Mouse (Mus musculus) heart, embryonic 14.5 days (tissue): ENCODE results near the gene B9d2. TPM values are rescaled to one million over a fixed set of nuclear protein-coding genes. Genes with fewer than 3 reads are reported as not detected.

Experiments used
- ATAC-seq: fragments of 200-750 bp; cut with Nextera tagmentation; 2 replicates; pipeline ENCODE4 v1.8.0; 2017; ENCODE audit warnings: low read depth, moderate TSS enrichment; ENCODE audit not compliant: insufficient number of reproducible peaks, insufficient read depth, low FRiP score
- H3K27ac ChIP-seq, 2 experiments: fragments of 200-500 bp in 1 of 2; fragments of 300-500 bp in 1 of 2; sonication (generic) in 1 of 2; replicated peaks in 1 of 2; 2 replicates each; pipeline ENCODE4 v1.5.1; 2012 to 2014; ENCODE audit warnings: low read depth in 2 of 2, low read length in 2 of 2, control low read depth in 1 of 2, mild to moderate bottlenecking in 1 of 2, mixed read lengths in 1 of 2; ENCODE audit not compliant: control insufficient read depth in 1 of 2, insufficient read depth in 1 of 2
- H3K27me3 ChIP-seq: fragments of 300-500 bp; sonication (generic); 2 replicates; pipeline ENCODE4 v1.6.1; 2014; ENCODE audit warnings: mild to moderate bottlenecking, low read length, control low read depth; ENCODE audit not compliant: control insufficient read depth, insufficient read depth
- H3K36me3 ChIP-seq: fragments of 300-500 bp; sonication (generic); 2 replicates; pipeline ENCODE4 v1.6.1; 2014; ENCODE audit warnings: mild to moderate bottlenecking, control low read depth, low read length, mixed read lengths; ENCODE audit not compliant: control insufficient read depth, insufficient read depth
- H3K4me1 ChIP-seq, 2 experiments: fragments of 200-500 bp in 1 of 2; fragments of 300-500 bp in 1 of 2; sonication (generic) in 1 of 2; 2 replicates each; pipeline ENCODE4 v1.6.1; 2012 to 2014; ENCODE audit warnings: low read length in 2 of 2, control low read depth in 1 of 2, mixed read lengths in 1 of 2; ENCODE audit not compliant: control insufficient read depth in 2 of 2, insufficient read depth in 2 of 2
- H3K4me2 ChIP-seq: fragments of 300-500 bp; sonication (generic); 2 replicates; pipeline ENCODE4 v1.6.1; 2014; ENCODE audit warnings: mild to moderate bottlenecking, low read length
- H3K4me3 ChIP-seq, 2 experiments: fragments of 200-500 bp in 1 of 2; fragments of 300-500 bp in 1 of 2; sonication (generic) in 1 of 2; 2 replicates each; pipeline ENCODE4 v1.5.1; 2012 to 2014; ENCODE audit warnings: low read length in 2 of 2, mild to moderate bottlenecking in 2 of 2, control low read depth in 1 of 2, low read depth in 1 of 2, moderate library complexity in 1 of 2; ENCODE audit not compliant: control insufficient read depth in 1 of 2, insufficient read depth in 1 of 2
- H3K9ac ChIP-seq: fragments of 300-500 bp; sonication (generic); 2 replicates; pipeline ENCODE4 v1.6.1; 2014; ENCODE audit warnings: mild to moderate bottlenecking, low read length
- H3K9me3 ChIP-seq: fragments of 300-500 bp; sonication (generic); 2 replicates; pipeline ENCODE4 v1.6.1; 2016; ENCODE audit warnings: low read length, control low read depth; ENCODE audit not compliant: control insufficient read depth
- WGBS: fragments of 180-500 bp; shearing (Covaris S2); extraction: QIAGEN DNeasy Blood & Tissue Kit; methylation state at CpG from one replicate; pipeline ENCODE4 v1.1.7; 2014; 5-methylcytosine and 5-hydroxymethylcytosine counted together
- polyA plus RNA-seq: library from polyadenylated mRNA; unstranded; fragments of >200 nt; fragmentation: Nextera tagmentation; extraction: Ambion mirVana; gene quantifications from 2 replicates; pipeline ENCODE4 v1.2.1, GENCODE M21; 2014

Gene B9d2
- polyA plus RNA-seq, 1 experiment from 2014 or later = 30.5 TPM

GRCm38 (mm10) chr7:25674297-25674696, 6.3 kb upstream of the B9d2 start:
- no peak overlapping the region for H3K27ac ChIP-seq
- WGBS = 22% methylated on average over 9 of the region's 9 CpGs
- no peaks in the 10 kb centered on the region for H3K36me3 ChIP-seq
- peaks cover 8 to 16% of the 10 kb centered on the region in 2 experiments; a peak in 2 of 4 replicates for H3K4me1 ChIP-seq
- no peak overlapping the region for H3K9ac ChIP-seq
- H3K9me3 ChIP-seq = no peaks in the 10 kb centered on the region
- peak overlapping the region; percentile 59; the same call in 1 of the 2 replicates for H3K4me2 ChIP-seq
- H3K27me3 ChIP-seq = peaks cover 29% of the 10 kb centered on the region
- H3K4me3 ChIP-seq = no peak overlapping the region
- no peak for ATAC-seq

- Histone ChIP-seq H3K27me3 (peaks cover 29% of the 10 kb centered on the region), H3K27ac (no peak within 1 kb of the TSS), H3K9me3 (no peaks in the 10 kb centered on the region), H3K36me3 (no peaks in the 10 kb centered on the region), H3K4me2 (peak within 1 kb of the TSS; percentile 59), H3K4me3 (peak within 1 kb of the TSS; percentile 20 to 27; a peak in 3 of 4 replicates), H3K9ac (0 out of 2 replicates have a peak within 1 kb of the TSS, but pooled peaks have one; percentile 6), H3K4me1 (peaks cover 8 to 16% of the 10 kb centered on the region in 2 experiments; a peak in 2 of 4 replicates)
- 2% methylated on average over 29 of the region's 29 CpGs for WGBS
- ATAC-seq = no peak
These were observed 5.8 kb upstream of the B9d2 start, which contains the start of gene Tmem91 for GRCm38 (mm10) chr7:25674719-25675300. TSS of gene Tmem91 (minus strand) at chr7:25675166.

GRCm38 (mm10) chr7:25675405-25675804, 5.2 kb upstream of the B9d2 start:
- WGBS = 44% methylated on average over 6 of the region's 6 CpGs
- Histone ChIP-seq H3K9me3 (no peaks in the 10 kb centered on the region), H3K36me3 (no peaks in the 10 kb centered on the region), H3K4me1 (peaks cover 8 to 21% of the 10 kb centered on the region in 2 experiments; a peak in 2 of 4 replicates), H3K27ac (no peak overlapping the region), H3K27me3 (peaks cover 29% of the 10 kb centered on the region), H3K9ac (no peak overlapping the region), H3K4me3 (peak overlapping the region in 1 of 2 experiments; percentile 27; a peak in 1 of 4 replicates), H3K4me2 (peak overlapping the region; percentile 59)
- ATAC-seq = no peak

- H3K36me3 ChIP-seq = no peaks in the 10 kb centered on the region
- no peak overlapping the region for H3K4me2 ChIP-seq
- peaks cover 29% of the 10 kb centered on the region for H3K27me3 ChIP-seq
- no peak overlapping the region for H3K4me3 ChIP-seq
- 46% methylated on average over 15 of the region's 15 CpGs for WGBS
- H3K27ac ChIP-seq = no peak overlapping the region
- H3K9ac ChIP-seq = no peak overlapping the region
- peaks cover 9 to 25% of the 10 kb centered on the region in 2 experiments for H3K4me1 ChIP-seq
- ATAC-seq = no peak
- no peaks in the 10 kb centered on the region for H3K9me3 ChIP-seq
These were observed 4.3 kb upstream of the B9d2 start for GRCm38 (mm10) chr7:25676085-25676781.

- H3K4me1 ChIP-seq = peaks cover 10 to 28% of the 10 kb centered on the region in 2 experiments
- no peak overlapping the region for H3K4me2 ChIP-seq
- 0 out of 4 replicates have a peak overlapping the region, but pooled peaks of 1 of the 2 experiments have one; percentile 2 for H3K27ac ChIP-seq
- 90% methylated on average over 7 of the region's 7 CpGs for WGBS
- H3K9me3 ChIP-seq = no peaks in the 10 kb centered on the region
- no peak overlapping the region for H3K4me3 ChIP-seq
- no peak overlapping the region for H3K9ac ChIP-seq
- peaks cover 29% of the 10 kb centered on the region for H3K27me3 ChIP-seq
- no peaks in the 10 kb centered on the region for H3K36me3 ChIP-seq
- no peak for ATAC-seq
These were observed 3.6 kb upstream of the B9d2 start for GRCm38 (mm10) chr7:25677013-25677412.

- H3K4me2 ChIP-seq = peak overlapping the region; percentile 76
- no peak for ATAC-seq
- H3K9me3 ChIP-seq = no peaks in the 10 kb centered on the region
- no peaks in the 10 kb centered on the region for H3K36me3 ChIP-seq
- peaks cover 11 to 23% of the 10 kb centered on the region in 2 experiments for H3K4me1 ChIP-seq
- 6% methylated on average over 6 of the region's 6 CpGs for WGBS
- peak overlapping the region; percentile 82 for H3K9ac ChIP-seq
- peak overlapping the region in 1 of 2 experiments; percentile 73; a peak in 2 of 4 replicates for H3K4me3 ChIP-seq
- peak overlapping the region; percentile 9 to 93 for H3K27ac ChIP-seq
- peaks cover 11% of the 10 kb centered on the region for H3K27me3 ChIP-seq
These were observed 609 bp upstream of the B9d2 start for GRCm38 (mm10) chr7:25679971-25680370.

- no peaks in the 10 kb centered on the region for H3K36me3 ChIP-seq
- no peak for ATAC-seq
- H3K9me3 ChIP-seq = no peaks in the 10 kb centered on the region
- no peak overlapping the region for H3K9ac ChIP-seq
- H3K4me1 ChIP-seq = peaks cover 12 to 13% of the 10 kb centered on the region in 2 experiments; a peak in 3 of 4 replicates
- no peaks in the 10 kb centered on the region; the same call in 1 of the 2 replicates for H3K27me3 ChIP-seq
- peak overlapping the region; percentile 76 for H3K4me2 ChIP-seq
- 45% methylated on average over 15 of the region's 15 CpGs for WGBS
- H3K27ac ChIP-seq = 0 out of 4 replicates have a peak overlapping the region, but pooled peaks of 1 of the 2 experiments have one; percentile 93
- peak overlapping the region in 1 of 2 experiments; percentile 73; a peak in 3 of 4 replicates for H3K4me3 ChIP-seq
These were observed 1.0 kb downstream of the B9d2 start for GRCm38 (mm10) chr7:25681341-25682231.
